Mouse (Mus musculus) olfactory bulb, adult 2 months (tissue): ENCODE data around the gene Itsn2.

Experiments
- CTCF ChIP-seq: fragments of 200-500 bp; IDR thresholded peaks from 2 replicates; pipeline ENCODE4 v1.5.1; 2012; ENCODE audit warnings: low read depth, mild to moderate bottlenecking, low read length, moderate library complexity; ENCODE audit not compliant: insufficient read depth
- POLR2A ChIP-seq: fragments of 200-500 bp; IDR thresholded peaks from 2 replicates; pipeline ENCODE4 v1.6.1; 2012; ENCODE audit warnings: mild to moderate bottlenecking, low read depth, low read length, moderate library complexity; ENCODE audit not compliant: insufficient read depth

DNA sequence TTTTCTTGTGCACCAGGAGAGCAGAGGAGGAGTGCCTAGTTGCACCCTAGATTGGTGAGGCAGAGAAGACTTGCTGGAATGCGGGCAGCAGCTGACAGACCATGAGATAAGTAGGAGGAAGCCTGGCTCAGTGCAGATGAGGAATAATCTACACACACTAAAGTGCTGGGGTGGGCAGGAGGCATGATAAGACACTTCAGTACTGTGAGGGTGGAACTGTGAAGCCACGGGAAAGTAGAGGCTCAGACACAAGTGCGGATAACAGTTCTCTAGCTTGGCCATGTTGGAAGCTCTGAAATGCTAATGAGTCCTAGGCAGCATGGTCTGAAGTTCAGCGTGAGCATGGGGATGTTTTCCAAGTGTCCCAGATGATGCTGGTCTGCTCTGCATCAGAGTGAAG, 87.5 kb downstream of the Itsn2 start:
- TF ChIP-seq CTCF (no peak), POLR2A (no peak)
